Mouse (Mus musculus): ENCODE results near the gene Hoxb9. TPM values are rescaled to one million over a fixed set of nuclear protein-coding genes. Genes with fewer than 3 reads are reported as not detected.
A peak's percentile ranks its signal among the peaks of the same experiment; 100 is the strongest.

The Hoxb9 gene
- polyA plus RNA-seq, 1 experiment from 2014 or later: 22.3 TPM

- Histone ChIP-seq H3K4me3 (replicated peaks) (peak overlapping the region; percentile 80), H3K4me1 (peaks cover 89% of the 10 kb centered on the region), H3K9ac (peak overlapping the region; percentile 72), H3K36me3 (peaks cover 15% of the 10 kb centered on the region), H3K9me3 (replicated peaks) (no peaks in the 10 kb centered on the region), H3K27ac (peak overlapping the region; percentile 100), H3K27me3 (no peaks in the 10 kb centered on the region), H3K4me2 (peak overlapping the region; percentile 90)
- 20% methylated on average over 6 of the region's 6 CpGs for WGBS
- no peak for ATAC-seq (replicated peaks; ENCODE audit: low FRiP score)
These were observed 51.5 kb downstream of the Hoxb9 start for GRCm38 (mm10) chr11:96322738-96323137.

- WGBS: 18% methylated on average over 10 of the region's 10 CpGs
- H3K9me3 ChIP-seq (replicated peaks): no peaks in the 10 kb centered on the region
- peak within 1 kb of the TSS; percentile 72 for H3K9ac ChIP-seq
- peak within 1 kb of the TSS; percentile 80 for H3K4me3 ChIP-seq (replicated peaks)
- H3K27ac ChIP-seq: peak within 1 kb of the TSS; percentile 100
- H3K4me2 ChIP-seq: peak within 1 kb of the TSS; percentile 90
- peaks cover 15% of the 10 kb centered on the region for H3K36me3 ChIP-seq
- no peaks in the 10 kb centered on the region for H3K27me3 ChIP-seq
- ATAC-seq (replicated peaks; ENCODE audit: low FRiP score): no peak
- H3K4me1 ChIP-seq: peaks cover 89% of the 10 kb centered on the region
These were observed 51.9 kb downstream of the Hoxb9 start, which contains the start of gene Hoxb3 for GRCm38 (mm10) chr11:96323154-96323553. Gene Hoxb3, plus strand, starts transcription at chr11:96323326.

- peaks cover 15% of the 10 kb centered on the region for H3K36me3 ChIP-seq
- peak overlapping the region; percentile 90 for H3K4me2 ChIP-seq
- no peaks in the 10 kb centered on the region for H3K9me3 ChIP-seq (replicated peaks)
- 10% methylated on average over 5 of the region's 5 CpGs for WGBS
- H3K9ac ChIP-seq: peak overlapping the region; percentile 72
- no peak for ATAC-seq (replicated peaks; ENCODE audit: low FRiP score)
- H3K27ac ChIP-seq: peak overlapping the region; percentile 100
- H3K4me3 ChIP-seq (replicated peaks): peak overlapping the region; percentile 80
- H3K27me3 ChIP-seq: no peaks in the 10 kb centered on the region
- peaks cover 95% of the 10 kb centered on the region for H3K4me1 ChIP-seq
These were observed 52.9 kb downstream of the Hoxb9 start for GRCm38 (mm10) chr11:96324125-96324524.

GRCm38 (mm10) chr11:96324965-96325364 is 53.7 kb downstream of the Hoxb9 start:
- ATAC-seq (replicated peaks; ENCODE audit: low FRiP score): no peak
- Histone ChIP-seq H3K4me2 (peak overlapping the region; percentile 90), H3K27me3 (no peaks in the 10 kb centered on the region), H3K36me3 (peaks cover 17% of the 10 kb centered on the region), H3K9me3 (replicated peaks) (no peaks in the 10 kb centered on the region), H3K27ac (peak overlapping the region; percentile 100), H3K9ac (peak overlapping the region; percentile 55), H3K4me3 (replicated peaks) (peak overlapping the region; percentile 80), H3K4me1 (peaks cover 98% of the 10 kb centered on the region)
- WGBS: 20% methylated on average over 8 of the region's 8 CpGs

DNA sequence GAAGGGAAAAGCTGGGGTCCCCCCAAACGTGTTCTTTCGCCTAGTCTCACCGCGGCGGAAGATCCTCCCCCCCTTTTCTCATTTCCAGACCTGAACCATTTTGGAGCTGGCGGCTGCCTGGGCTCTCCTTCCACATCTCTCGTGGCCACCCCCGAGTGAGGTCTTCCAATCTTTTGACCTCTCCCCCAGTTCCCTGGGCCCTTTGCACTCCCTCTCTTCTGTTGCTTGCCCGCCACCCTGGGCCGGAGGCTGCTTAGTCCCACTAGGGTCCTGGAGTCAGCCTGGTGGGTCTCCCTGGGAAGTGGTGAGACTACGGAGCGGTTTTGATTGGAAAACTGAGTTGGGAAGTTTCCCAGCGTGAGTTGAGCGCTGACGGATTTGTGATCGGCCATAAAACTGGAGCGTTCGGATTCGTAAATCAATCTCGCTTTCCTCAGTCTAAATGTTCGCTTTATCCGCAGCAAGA is 54.5 kb downstream of the Hoxb9 start:
- H3K4me2 ChIP-seq: peak overlapping the region; percentile 90
- H3K9me3 ChIP-seq (replicated peaks): no peaks in the 10 kb centered on the region
- H3K27ac ChIP-seq: peak overlapping the region; percentile 100
- H3K27me3 ChIP-seq: no peaks in the 10 kb centered on the region
- 14% methylated on average over 22 of the region's 22 CpGs for WGBS
- peak overlapping the region; percentile 55 for H3K9ac ChIP-seq
- H3K4me1 ChIP-seq: peaks cover 99% of the 10 kb centered on the region
- 0 out of 2 replicates have a peak, but pooled peaks have one; percentile 29 for ATAC-seq (replicated peaks; ENCODE audit: low FRiP score)
- peak overlapping the region; percentile 80 for H3K4me3 ChIP-seq (replicated peaks)
- peaks cover 22% of the 10 kb centered on the region for H3K36me3 ChIP-seq

MicroRNAs encoded within 50 kb of the gene (microRNA counts, 519-probe panel; counts per million panel counts)
- microRNA mmu-miR-10a: 4,294 counts per million, percentile 97 among the panel's probes with 10 or more counts
- microRNA mmu-miR-196a: 3,767 counts per million, percentile 93 among the panel's probes with 10 or more counts

Small RNA genes within 50 kb of the gene (microRNA-seq; reads per million reads assigned to microRNA genes)
- gene Mir10a: 184,059 reads per million, percentile 100 among the genes with 10 or more reads in this experiment
- gene Mir196a-1: 61.9 reads per million, percentile 52 among the genes with 10 or more reads in this experiment

Other genes starting within 250 kb of the Hoxb9 start
- gene Gip, start 246.9 kb upstream of the Hoxb9 start, polyA plus RNA-seq (2015; fragmentation: Nextera tagmentation; extraction: Ambion mirVana): not detected in 2 replicates
- gene Snf8, start 236.6 kb upstream of the Hoxb9 start, polyA plus RNA-seq (2015; fragmentation: Nextera tagmentation; extraction: Ambion mirVana): 98.3 and 99.0 TPM in 2 replicates
- 40.6 and 42.0 TPM in 2 replicates for gene Ube2z, start 206.1 kb upstream of the Hoxb9 start, polyA plus RNA-seq (2015; fragmentation: Nextera tagmentation; extraction: Ambion mirVana)
- gene Atp5g1, start 195.8 kb upstream of the Hoxb9 start, polyA plus RNA-seq (2015; fragmentation: Nextera tagmentation; extraction: Ambion mirVana): 648 and 705 TPM in 2 replicates
- gene Calcoco2, start 159.5 kb upstream of the Hoxb9 start, polyA plus RNA-seq (2015; fragmentation: Nextera tagmentation; extraction: Ambion mirVana): not detected in 2 replicates
- gene Ttll6, start 137.7 kb upstream of the Hoxb9 start, polyA plus RNA-seq (2015; fragmentation: Nextera tagmentation; extraction: Ambion mirVana): 0.05 TPM in 1 of 2 replicates, not detected in the other
- 0.09 and 1.0 TPM in 2 replicates for gene Hoxb13, start 77.1 kb upstream of the Hoxb9 start, polyA plus RNA-seq (2015; fragmentation: Nextera tagmentation; extraction: Ambion mirVana)
- gene Hoxb8, start 10.4 kb downstream of the Hoxb9 start, polyA plus RNA-seq (2015; fragmentation: Nextera tagmentation; extraction: Ambion mirVana): 8.9 and 9.8 TPM in 2 replicates
- gene Hoxb7, start 15.2 kb downstream of the Hoxb9 start, polyA plus RNA-seq (2015; fragmentation: Nextera tagmentation; extraction: Ambion mirVana): 58.5 and 62.7 TPM in 2 replicates
- gene Hoxb6, start 21.0 kb downstream of the Hoxb9 start, polyA plus RNA-seq (2015; fragmentation: Nextera tagmentation; extraction: Ambion mirVana): 47.1 and 49.1 TPM in 2 replicates
- gene Hoxb5, start 31.9 kb downstream of the Hoxb9 start, polyA plus RNA-seq (2015; fragmentation: Nextera tagmentation; extraction: Ambion mirVana): 18.8 and 20.2 TPM in 2 replicates
- gene Hoxb4, start 46.8 kb downstream of the Hoxb9 start, polyA plus RNA-seq (2015; fragmentation: Nextera tagmentation; extraction: Ambion mirVana): 6.4 and 7.1 TPM in 2 replicates
- gene Hoxb3, start 51.9 kb downstream of the Hoxb9 start, polyA plus RNA-seq (2015; fragmentation: Nextera tagmentation; extraction: Ambion mirVana): 4.4 and 4.5 TPM in 2 replicates
- gene Hoxb2, start 79.1 kb downstream of the Hoxb9 start, polyA plus RNA-seq (2015; fragmentation: Nextera tagmentation; extraction: Ambion mirVana): 45.7 and 45.9 TPM in 2 replicates
- 0.27 and 0.35 TPM in 2 replicates for gene Hoxb1, start 94.3 kb downstream of the Hoxb9 start, polyA plus RNA-seq (2015; fragmentation: Nextera tagmentation; extraction: Ambion mirVana)
- gene Skap1, start 193.1 kb downstream of the Hoxb9 start, polyA plus RNA-seq (2015; fragmentation: Nextera tagmentation; extraction: Ambion mirVana): 10.4 and 10.6 TPM in 2 replicates

All from kidney, embryonic 15.5 days (tissue).